Mouse (Mus musculus) right cerebral cortex, adult 2 months (tissue): Measurements from ENCODE around the gene Prss32.

Source experiments
- DNase-seq, 2 experiments: peaks; one replicate each; pipeline ENCODE4 v3.0.0; 2021 to 2022; ENCODE audit warnings: low spot score in 2 of 2

The Prss32 gene

DNA sequence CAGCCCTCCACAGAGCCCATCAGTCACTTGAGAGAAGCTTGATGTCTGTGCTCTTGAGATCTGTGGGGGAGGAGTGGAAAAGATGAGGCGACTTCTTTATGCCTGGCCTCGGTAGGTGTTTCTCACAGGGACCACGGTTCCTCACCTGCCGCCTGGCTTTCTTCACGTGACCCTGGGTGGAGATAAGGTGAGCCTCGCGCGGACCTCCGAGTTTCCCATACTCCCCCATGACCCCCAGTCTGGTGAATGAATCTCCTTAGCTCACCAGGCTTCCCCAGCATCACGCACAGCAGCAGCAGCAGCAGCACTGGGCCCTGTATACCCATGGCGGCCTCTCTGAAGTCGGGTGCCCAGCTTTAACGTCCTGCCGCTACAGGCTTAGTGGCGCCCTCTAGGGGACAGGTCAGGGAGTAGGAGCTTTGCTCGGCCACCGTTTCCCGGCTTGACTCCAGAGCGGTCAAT lies at the start of gene Prss32, which contains the start of gene Prss41:
Gene Prss32 (plus strand): TSS at position 44 of the 462 bp plus-strand sequence.
Gene Prss41 (minus strand): TSS at position 361 of the 462 bp plus-strand sequence.
- no peak for DNase-seq

DNA sequence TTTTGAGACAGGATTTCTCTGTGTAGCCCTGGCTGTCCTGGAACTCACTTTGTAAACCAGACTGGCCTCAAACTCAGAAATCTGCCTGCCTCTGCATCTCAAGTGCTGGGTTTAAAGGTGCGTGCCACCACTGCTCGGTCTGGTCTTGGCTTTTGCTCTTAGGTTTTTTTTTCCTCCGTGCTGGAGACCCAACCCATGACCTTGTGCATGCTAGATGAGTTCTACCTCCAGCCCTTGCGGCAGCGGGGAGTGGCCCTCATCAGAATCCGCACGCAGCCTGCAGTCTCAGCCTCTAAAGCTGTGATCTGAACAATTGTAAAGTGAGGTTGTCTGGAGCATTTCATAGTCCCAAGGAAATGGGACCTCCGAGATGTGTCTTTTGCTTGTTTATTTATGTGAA lies 48.3 kb upstream of the Prss32 start:
- no peak for DNase-seq

DNA sequence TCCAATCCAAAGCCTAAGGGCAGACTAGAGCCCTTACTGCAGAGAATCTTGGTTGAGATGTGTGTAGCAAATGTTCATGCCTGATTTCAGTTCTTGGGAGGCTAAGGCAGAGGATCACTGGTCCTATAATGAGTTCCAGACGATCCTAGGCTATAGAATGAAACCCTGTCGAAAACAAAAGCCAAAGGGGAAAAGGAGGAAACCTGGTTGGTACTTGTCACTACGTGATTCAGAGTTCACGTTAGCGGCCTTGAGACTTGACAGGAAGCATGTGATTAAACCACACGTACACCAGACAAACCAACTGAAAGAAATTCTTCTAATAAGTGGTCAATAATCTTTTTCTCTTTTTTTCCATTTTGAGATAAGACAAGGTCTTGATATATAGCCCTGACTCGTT lies 46.3 kb upstream of the Prss32 start:
- no peak for DNase-seq

DNA sequence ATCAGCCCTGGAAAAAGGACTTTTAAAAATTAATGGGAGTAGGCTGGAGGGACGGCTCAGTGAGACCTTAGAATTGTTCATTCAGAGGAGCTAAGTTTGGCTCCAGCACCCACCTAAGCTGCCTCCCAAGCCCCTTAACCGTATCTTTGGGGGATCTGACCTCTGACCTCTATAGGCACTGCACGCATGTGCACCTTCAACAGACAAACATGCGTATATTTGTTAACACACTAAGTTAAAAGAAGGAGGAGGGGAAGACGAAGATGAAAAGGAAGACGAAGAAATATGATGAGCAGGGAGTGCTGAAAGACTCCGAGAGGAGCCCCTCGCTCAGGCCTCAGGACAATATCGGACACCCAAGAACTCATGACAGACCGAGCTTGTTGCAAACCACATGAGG lies 42.0 kb upstream of the Prss32 start:
- no peak for DNase-seq

DNA sequence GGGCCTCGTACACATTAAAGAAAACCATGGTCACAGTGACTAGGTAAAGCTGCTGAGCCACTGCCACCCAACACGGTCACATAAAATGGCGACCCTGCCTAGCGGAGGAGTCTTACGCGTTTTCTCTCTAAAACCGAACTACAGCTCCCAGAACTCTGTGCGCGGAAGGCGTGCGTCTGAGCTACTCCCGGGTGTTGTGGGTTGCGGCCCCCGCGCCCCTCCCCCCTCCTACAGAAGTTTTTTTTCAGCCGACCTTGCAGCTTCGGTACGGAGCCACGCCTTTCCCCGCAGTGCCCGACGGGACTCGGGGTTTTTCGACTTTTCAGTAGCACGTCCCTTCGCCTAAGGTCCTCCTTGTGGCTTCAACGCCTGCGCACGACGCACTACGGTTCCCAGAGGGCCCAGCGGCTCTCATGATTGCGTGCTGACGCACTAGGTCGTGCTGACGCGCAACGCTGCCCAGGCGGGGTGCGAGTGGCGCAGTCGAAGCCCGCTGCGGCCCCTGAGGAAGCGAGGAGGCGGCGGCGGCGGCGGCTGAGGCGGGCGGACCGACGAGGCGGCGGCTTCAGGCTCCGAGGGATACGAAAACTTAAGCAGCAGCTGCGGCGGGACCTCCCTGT lies 40.8 kb upstream of the Prss32 start:
- peak; percentile 97 to 98 for DNase-seq

GRCm38 (mm10) chr17:23803366-23804041 lies 40.2 kb upstream of the Prss32 start:
- DNase-seq = peak; percentile 56 to 60

DNA sequence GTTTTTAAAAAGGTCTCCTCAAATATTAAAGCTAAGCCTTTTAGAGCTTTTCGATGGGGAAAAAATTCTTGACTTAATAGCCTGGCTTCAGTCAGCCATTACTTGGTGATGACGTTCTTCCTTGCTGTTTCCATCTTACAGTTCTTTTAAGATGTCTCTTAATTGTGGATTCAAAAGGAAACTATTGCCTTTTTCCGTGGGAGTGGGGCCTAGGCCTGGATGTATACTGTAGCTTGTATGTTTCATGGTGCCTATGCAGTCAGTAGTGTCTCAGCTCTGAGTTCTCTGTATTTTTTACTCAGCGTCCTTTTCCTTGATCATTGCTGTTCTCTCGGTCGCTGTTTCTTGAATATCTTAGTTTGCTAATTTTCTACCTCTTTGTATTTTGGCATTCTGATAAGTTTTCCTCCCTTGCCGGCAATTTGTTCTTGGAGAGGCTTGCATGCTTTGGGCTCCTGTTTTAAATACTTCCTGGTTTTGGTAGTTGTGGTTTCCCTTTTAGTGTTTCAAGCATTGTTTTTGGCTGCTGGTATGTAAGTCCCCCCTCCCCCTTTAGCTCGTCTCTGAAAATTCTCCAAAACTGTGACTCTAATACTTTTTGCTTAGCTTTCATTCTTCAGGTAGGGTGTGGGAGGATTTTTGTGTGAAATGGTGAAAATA lies 39.1 kb upstream of the Prss32 start:
- no peak for DNase-seq

DNA sequence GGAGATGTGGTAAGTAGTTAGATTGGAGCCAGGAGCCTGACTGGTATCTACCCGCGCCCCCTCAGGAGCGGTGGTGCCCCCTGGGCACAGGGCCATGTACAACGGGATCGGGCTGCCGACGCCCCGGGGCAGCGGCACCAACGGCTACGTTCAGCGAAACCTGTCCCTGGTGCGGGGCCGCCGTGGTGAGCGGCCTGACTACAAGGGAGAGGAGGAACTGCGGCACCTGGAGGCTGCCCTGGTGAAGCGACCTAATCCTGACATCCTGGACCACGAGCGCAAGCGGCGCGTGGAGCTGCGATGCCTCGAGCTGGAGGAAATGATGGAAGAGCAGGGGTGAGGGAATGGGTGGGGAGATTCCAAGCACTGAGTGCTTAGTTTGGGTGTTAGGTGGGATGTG lies 36.8 kb upstream of the Prss32 start:
- DNase-seq = peak in 1 of 2 experiments; percentile 40

DNA sequence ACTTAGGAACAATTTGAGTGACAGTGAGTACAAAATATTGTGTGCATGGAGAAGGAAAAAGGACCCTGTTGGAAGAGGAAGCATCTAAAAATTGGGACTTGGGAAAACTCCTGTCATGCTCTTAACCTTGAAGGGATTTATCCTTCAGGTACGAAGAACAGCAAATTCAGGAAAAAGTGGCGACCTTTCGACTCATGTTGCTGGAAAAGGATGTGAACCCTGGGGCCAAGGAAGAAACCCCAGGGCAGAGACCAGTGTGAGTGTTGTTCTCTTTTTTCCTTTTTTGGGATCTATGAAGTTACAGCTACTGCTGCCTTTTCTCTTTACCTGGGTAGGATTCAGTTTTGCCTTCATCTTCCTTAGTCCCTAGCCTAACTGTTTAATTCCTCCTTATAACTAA lies 35.7 kb upstream of the Prss32 start:
- no peak for DNase-seq

DNA sequence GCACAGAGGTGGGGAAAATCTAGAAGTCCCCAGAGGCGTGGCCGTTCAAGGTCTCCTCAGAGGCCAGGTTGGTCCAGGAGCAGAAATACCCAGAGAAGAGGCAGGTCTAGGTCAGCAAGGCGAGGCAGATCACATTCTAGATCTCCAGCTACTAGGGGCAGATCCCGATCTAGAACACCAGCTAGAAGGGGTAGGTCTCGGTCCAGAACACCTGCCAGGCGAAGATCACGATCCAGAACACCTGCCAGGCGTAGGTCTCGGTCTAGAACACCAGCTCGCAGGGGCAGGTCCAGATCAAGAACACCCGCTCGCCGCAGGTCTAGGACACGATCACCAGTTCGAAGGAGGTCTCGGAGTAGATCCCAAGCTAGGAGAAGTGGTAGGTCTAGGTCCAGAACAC lies 28.0 kb upstream of the Prss32 start:
- DNase-seq = no peak

DNA sequence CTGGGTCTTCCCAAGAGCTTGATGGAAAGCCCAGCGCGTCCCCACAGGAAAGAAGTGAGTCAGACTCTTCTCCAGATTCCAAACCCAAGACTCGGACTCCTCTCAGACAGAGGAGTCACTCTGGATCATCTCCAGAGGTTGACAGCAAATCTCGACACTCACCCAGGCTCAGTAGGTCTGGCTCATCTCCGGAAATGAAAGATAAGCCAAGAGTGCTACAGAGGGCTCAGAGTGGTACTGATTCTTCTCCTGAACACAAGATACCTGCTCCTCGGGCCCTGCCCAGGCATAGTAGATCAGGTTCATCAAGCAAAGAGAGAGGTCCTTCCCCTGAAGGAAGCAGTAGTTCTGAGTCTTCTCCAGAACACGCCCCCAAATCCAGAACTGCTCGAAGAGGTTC lies 25.1 kb upstream of the Prss32 start:
- no peak for DNase-seq

DNA sequence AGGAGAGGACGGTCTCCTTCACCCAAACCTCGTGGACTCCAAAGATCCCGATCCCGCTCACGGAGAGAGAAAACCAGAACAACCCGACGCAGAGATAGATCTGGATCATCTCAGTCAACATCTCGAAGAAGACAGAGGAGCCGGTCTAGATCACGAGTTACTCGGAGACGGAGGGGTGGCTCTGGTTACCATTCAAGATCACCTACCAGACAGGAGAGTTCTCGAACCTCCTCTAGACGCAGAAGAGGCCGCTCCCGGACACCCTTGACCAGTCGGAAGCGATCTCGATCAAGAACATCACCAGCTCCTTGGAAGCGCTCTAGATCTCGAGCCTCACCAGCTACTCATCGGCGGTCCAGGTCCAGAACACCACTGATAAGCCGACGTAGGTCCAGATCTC lies 24.4 kb upstream of the Prss32 start:
- no peak for DNase-seq

DNA sequence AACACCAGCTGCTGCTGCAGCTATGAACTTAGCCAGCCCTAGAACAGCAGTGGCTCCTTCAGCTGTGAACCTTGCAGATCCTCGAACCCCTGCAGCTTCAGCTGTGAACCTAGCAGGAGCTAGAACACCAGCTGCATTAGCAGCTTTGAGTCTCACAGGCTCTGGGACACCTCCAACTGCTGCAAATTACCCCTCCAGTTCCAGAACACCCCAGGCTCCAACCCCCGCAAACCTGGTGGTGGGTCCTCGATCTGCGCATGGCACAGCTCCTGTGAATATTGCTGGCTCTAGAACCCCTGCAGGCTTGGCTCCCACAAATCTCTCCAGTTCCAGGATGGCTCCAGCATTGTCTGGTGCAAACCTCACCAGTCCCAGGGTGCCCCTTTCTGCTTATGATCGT lies 22.9 kb upstream of the Prss32 start:
- no peak for DNase-seq

GRCm38 (mm10) chr17:23822094-23822493 lies 21.6 kb upstream of the Prss32 start:
- no peak for DNase-seq

GRCm38 (mm10) chr17:23823018-23823417 lies 20.6 kb upstream of the Prss32 start:
- no peak for DNase-seq

GRCm38 (mm10) chr17:23823614-23824013 lies 20.0 kb upstream of the Prss32 start:
- no peak for DNase-seq

GRCm38 (mm10) chr17:23825591-23825990 lies 18.1 kb upstream of the Prss32 start:
- no peak for DNase-seq

- peak; percentile 44 to 67 for DNase-seq
These were observed 15.2 kb upstream of the Prss32 start for GRCm38 (mm10) chr17:23828271-23829001.

- peak; percentile 83 to 91 for DNase-seq
These were observed 14.5 kb upstream of the Prss32 start, which contains the start of gene Elob for GRCm38 (mm10) chr17:23829064-23829619. TSS of gene Elob (minus strand) at chr17:23829136.

DNA sequence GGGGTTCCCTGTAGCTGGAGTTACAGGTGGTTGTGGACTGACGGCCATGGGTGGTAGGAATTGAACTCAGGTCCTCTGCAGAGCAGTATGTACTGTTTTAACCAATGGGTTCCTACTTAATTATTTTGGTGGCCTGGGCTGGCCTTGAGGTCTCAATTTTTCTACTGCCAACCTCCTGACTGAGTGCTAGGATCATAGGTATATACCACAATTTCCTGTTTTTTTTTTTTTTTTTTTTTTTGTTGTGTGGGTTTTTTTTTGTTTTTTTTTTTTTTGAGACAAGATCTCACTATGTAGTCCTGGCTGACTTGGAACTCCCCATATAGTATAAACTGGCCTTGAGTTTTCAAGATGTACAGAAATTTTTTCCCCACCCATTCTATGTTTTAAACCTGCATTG lies 12.5 kb upstream of the Prss32 start:
- DNase-seq = no peak

DNA sequence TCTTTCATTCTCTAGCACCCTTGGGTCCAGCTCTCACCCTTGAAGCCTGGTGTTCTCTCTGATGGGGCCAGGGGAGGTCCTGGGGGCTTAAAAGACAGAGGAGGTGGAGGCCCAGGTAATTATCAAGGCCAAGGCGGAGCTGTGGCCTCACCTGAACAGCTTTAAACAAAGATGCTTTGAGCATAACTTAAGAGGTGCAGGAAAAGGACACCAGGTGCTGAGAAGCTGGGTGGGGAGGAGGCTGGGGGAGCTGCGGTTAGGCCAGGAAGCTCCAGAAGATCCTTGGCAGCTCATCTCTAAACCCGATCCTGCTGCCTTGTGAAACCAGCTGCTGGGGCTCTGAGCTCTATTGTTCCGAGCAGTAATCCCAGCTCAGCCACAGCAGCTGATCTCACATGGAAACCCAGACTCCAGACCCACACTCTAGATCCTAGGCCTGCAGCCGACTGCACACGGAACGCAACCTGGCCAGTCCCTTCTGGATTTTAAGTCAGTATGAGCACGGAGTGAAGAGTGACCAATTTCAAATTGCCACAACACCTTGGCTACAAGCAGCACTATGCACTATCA lies 7.6 kb upstream of the Prss32 start, which contains the start of gene Prss33:
Gene Prss33 (minus strand): TSS at position 51 of the 570 bp plus-strand sequence.
- no peak for DNase-seq
